Mouse (Mus musculus) bone marrow, adult 2 months (tissue): ENCODE results near the gene Ctnna2. TPM values are rescaled to one million over a fixed set of nuclear protein-coding genes. Genes with fewer than 3 reads are reported as not detected.

Experiments
- H3K27ac ChIP-seq: fragments of 200-500 bp; 2 replicates; pipeline ENCODE4 v1.5.1; 2012; ENCODE audit warnings: low read depth, mild to moderate bottlenecking, control low read depth, inconsistent platforms, low read length; ENCODE audit not compliant: control insufficient read depth, poor library complexity, insufficient read depth
- H3K4me1 ChIP-seq: fragments of 200-500 bp; 2 replicates; pipeline ENCODE4 v1.6.1; 2011; ENCODE audit warnings: low read length; ENCODE audit not compliant: control insufficient read depth, insufficient read depth
- H3K4me3 ChIP-seq: fragments of 200-500 bp; replicated peaks from 2 replicates; pipeline ENCODE3; 2011; ENCODE audit warnings: mild to moderate bottlenecking, low read depth, low read length, control low read depth; ENCODE audit not compliant: control insufficient read depth
- CTCF ChIP-seq: fragments of 200-500 bp; IDR thresholded peaks from 2 replicates; pipeline ENCODE4 v1.5.1; 2011; ENCODE audit warnings: low read length, control low read depth; ENCODE audit not compliant: control insufficient read depth, insufficient read depth
- POLR2A ChIP-seq: fragments of 200-500 bp; IDR thresholded peaks from 2 replicates; pipeline ENCODE4 v1.6.1; 2011; ENCODE audit warnings: low read depth, mild to moderate bottlenecking, control low read depth, low read length, borderline replicate concordance; ENCODE audit not compliant: control insufficient read depth
- WGBS: fragments of 180-500 bp; shearing (Covaris S2); methylation state at CpG from one replicate; pipeline ENCODE4 v1.1.7; 2018; 5-methylcytosine and 5-hydroxymethylcytosine counted together
- polyA plus RNA-seq: library from polyadenylated mRNA; stranded (reverse); fragments of >200 nt; gene quantifications from 2 replicates; pipeline ENCODE4 v1.2.4, GENCODE M21; 2011; ENCODE audit warnings: low replicate concordance; ENCODE audit not compliant: missing spikeins, insufficient read depth, insufficient read length

Ctnna2 gene
- polyA plus RNA-seq, 1 experiment, result not detected

GRCm38 (mm10) chr6:77265163-77265562 lies 714.3 kb downstream of the Ctnna2 start:
- Histone ChIP-seq H3K4me1 (no peaks in the 10 kb centered on the region), H3K4me3 (no peak overlapping the region), H3K27ac (no peak overlapping the region)
- WGBS, result 76% methylated on average over 3 of the region's 3 CpGs
- TF ChIP-seq POLR2A, result no peak
- no peak for TF ChIP-seq CTCF

- no peak for TF ChIP-seq CTCF
- no peak for TF ChIP-seq POLR2A
- Histone ChIP-seq H3K4me1 (no peaks in the 10 kb centered on the region), H3K4me3 (no peak overlapping the region), H3K27ac (no peak overlapping the region)
- WGBS, result 29% methylated on average over 7 of the region's 7 CpGs
These were observed 722.0 kb downstream of the Ctnna2 start for GRCm38 (mm10) chr6:77257358-77258105.

- 85% methylated on average over 4 of the region's 4 CpGs for WGBS
- Histone ChIP-seq H3K27ac (no peak overlapping the region), H3K4me1 (no peaks in the 10 kb centered on the region), H3K4me3 (no peak overlapping the region)
- TF ChIP-seq CTCF (no peak), POLR2A (no peak)
These were observed 723.2 kb downstream of the Ctnna2 start for GRCm38 (mm10) chr6:77256348-77256747.

- Histone ChIP-seq H3K4me1 (no peaks in the 10 kb centered on the region), H3K4me3 (no peak overlapping the region), H3K27ac (no peak overlapping the region)
- TF ChIP-seq POLR2A (no peak), CTCF (no peak)
- WGBS, result 73% methylated on average over 5 of the region's 5 CpGs
These were observed 726.0 kb downstream of the Ctnna2 start for GRCm38 (mm10) chr6:77253480-77253879.

GRCm38 (mm10) chr6:77243541-77244231 lies 735.8 kb downstream of the Ctnna2 start:
- H3K4me1 ChIP-seq, result no peaks in the 10 kb centered on the region
- WGBS, result 4% methylated on average over 43 of the region's 43 CpGs
- H3K27ac ChIP-seq, result no peak overlapping the region
- H3K4me3 ChIP-seq, result no peak overlapping the region
- no peak for TF ChIP-seq POLR2A
- TF ChIP-seq CTCF, result no peak

- no peak within 1 kb of the TSS for H3K27ac ChIP-seq
- H3K4me3 ChIP-seq, result no peak within 1 kb of the TSS
- no peaks in the 10 kb centered on the region for H3K4me1 ChIP-seq
- 2% methylated on average over 53 of the region's 53 CpGs for WGBS
- TF ChIP-seq CTCF, result no peak
- no peak for TF ChIP-seq POLR2A
These were observed 736.7 kb downstream of the Ctnna2 start, which contains the start of gene Lrrtm1 for GRCm38 (mm10) chr6:77242601-77243406. Gene Lrrtm1, plus strand, starts transcription at chr6:77242689.

- Histone ChIP-seq H3K4me3 (no peak overlapping the region), H3K4me1 (no peaks in the 10 kb centered on the region), H3K27ac (no peak overlapping the region)
- 8% methylated on average over 1 of the region's 1 CpGs for WGBS
- TF ChIP-seq POLR2A (no peak), CTCF (no peak)
These were observed 739.1 kb downstream of the Ctnna2 start for GRCm38 (mm10) chr6:77240426-77240825.

GRCm38 (mm10) chr6:77222849-77223638 lies 756.5 kb downstream of the Ctnna2 start:
- Histone ChIP-seq H3K27ac (no peak overlapping the region), H3K4me3 (no peak overlapping the region), H3K4me1 (no peaks in the 10 kb centered on the region)
- 80% methylated on average over 16 of the region's 16 CpGs for WGBS
- TF ChIP-seq CTCF (no peak), POLR2A (no peak)
